Mouse (Mus musculus) layer of hippocampus, adult 2 months (tissue): ENCODE results near the gene Lpo. TPM values are rescaled to one million over a fixed set of nuclear protein-coding genes. Genes with fewer than 3 reads are reported as not detected.
A peak's percentile ranks its signal among the peaks of the same experiment; 100 is the strongest.
"Not testable (repeated sequence)": the region's sequence is repeated elsewhere in the genome, so short reads cannot be mapped to it uniquely, and the experiment has no call there.

Experiments
- DNase-seq, 2 experiments: peaks; one replicate each; pipeline ENCODE4 v3.0.0; 2022; ENCODE audit warnings: low spot score in 2 of 2
- H3K27ac ChIP-seq: fragments of 200-600 bp; 2 replicates; pipeline ENCODE4 v1.8.1; 2022
- H3K4me3 ChIP-seq: fragments of 200-600 bp; 2 replicates; pipeline ENCODE4 v1.8.1; 2022; ENCODE audit warnings: mild to moderate bottlenecking
- CTCF ChIP-seq: fragments of 200-600 bp; conservative IDR thresholded peaks from 2 replicates; pipeline ENCODE4 v1.8.1; 2022; ENCODE audit warnings: antibody characterized with exemption, mild to moderate bottlenecking, moderate library complexity
- long read RNA-seq, 2 experiments: library from polyadenylated mRNA; stranded (forward); transcript quantifications; one replicate each; pipeline ENCODE4 v2.0.0; 2021; ENCODE audit warnings: borderline mapping rate in 2 of 2
- total RNA-seq, 2 experiments: library from RNA; stranded (reverse); gene quantifications; 2 replicates each; pipeline ENCODE4 v1.2.3; 2021

Gene Lpo
- under 1 TPM; 0.27 to 0.64 TPM for total RNA-seq
- long read RNA-seq, experiment 1 = 0 reads
- long read RNA-seq, experiment 2 = 0 reads

DNA sequence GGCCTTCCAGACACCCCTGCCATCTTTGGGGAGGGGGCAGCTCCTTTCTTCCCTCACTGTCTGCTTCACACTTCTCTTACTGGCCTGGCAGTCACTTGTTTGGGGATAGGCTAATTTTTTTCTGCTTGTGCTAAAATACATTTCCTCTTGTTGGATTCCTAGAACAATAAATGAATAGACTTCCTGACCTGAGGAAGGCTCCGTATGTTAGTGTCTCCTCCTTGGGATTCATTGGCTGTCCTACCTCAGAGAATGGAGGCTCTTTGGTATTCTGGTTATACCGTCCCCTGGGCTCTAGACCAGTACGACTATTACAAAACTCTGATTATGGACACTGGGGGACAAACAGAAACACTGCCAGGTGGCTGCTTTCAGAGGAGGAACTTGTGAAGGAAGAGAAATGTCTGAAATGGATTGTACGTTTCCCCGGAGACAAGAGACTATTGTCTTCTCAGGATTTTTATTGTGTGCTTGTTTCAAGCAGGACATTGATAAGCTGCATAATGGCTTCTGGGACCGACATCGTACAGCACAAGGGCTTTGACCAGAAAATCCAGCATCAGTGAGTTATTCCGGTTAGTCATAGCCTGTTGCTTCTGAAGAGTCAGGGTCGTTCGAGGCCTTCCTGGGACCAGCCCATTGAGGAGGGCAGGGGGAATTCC, at the start of gene Lpo:
Gene Lpo, minus strand, starts transcription at position 51 of the 662 bp plus-strand sequence.
- TF ChIP-seq CTCF = no peak

DNA sequence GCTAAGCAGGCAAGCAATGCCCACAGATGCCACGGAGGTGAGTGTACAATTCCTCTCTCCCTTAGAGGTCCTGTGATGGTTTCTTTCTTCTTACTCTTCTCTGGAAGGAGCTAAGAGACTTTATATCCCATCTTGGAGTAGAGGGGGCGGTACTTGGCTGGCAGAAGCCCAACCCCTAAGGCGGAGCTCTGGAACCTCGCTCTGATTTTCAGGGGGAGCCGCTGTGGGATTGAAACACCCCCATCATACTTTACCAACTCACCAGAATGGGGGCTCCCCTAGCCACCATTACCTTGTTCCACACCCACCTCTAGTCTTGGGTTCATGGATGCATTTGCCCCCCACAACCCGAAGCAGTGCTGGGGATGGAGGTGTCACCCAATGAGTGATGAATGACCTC, 47.3 kb upstream of the Lpo start, which contains the start of gene Epx:
Gene Epx, minus strand, starts transcription at position 101 of the 400 bp plus-strand sequence.
- DNase-seq = no peak
- Histone ChIP-seq H3K4me3 (no peak within 1 kb of the TSS), H3K27ac (no peak within 1 kb of the TSS)
- no peak for TF ChIP-seq CTCF

More for the DNA sequence above, at the start of gene Lpo:
- no peak for DNase-seq
- H3K27ac ChIP-seq = peak within 1 kb of the TSS; percentile 57
- no peak within 1 kb of the TSS for H3K4me3 ChIP-seq

DNA sequence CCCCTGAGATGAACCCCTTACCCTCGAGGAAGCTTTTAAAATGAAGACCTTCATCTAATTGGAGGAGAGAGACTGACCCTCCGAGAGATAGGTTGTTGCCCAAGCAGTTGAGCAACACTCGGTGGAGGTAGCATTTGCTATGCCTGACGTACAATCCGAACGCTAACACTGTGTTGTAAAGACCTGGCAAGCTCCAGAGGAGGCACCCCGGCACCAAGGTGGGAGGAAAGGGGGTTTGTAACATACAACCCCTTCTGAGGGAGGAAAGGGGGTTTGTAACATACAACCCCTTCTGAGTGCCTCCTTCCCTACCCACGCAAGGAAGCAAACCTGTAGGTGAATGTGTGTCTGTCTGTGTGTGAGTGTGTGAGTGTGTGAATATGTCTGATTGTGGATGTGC, 43.7 kb upstream of the Lpo start:
- no peak overlapping the region for H3K4me3 ChIP-seq
- DNase-seq = no peak
- H3K27ac ChIP-seq = no peak overlapping the region
- TF ChIP-seq CTCF = no peak

DNA sequence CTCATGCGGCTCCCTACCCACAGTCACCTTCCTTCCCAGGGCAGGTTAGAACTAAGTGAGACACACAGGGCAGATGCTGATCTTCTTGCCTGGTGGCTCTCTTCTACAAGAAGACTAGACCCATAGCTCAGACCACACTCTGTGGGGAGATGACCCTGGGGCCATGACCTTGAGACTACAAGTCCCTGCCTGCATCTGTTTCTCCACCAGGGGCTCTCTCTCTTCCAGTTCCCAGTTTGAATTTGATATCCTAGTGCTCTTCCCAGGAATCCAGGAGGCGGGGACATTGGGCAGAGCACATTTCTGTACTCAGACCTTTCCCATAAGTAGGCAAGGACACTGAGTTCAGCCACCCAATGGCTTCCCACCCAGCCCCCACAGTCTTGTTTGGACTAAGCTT, 42.0 kb upstream of the Lpo start:
- TF ChIP-seq CTCF = no peak
- Histone ChIP-seq H3K4me3 (no peak overlapping the region), H3K27ac (no peak overlapping the region)
- DNase-seq = no peak

DNA sequence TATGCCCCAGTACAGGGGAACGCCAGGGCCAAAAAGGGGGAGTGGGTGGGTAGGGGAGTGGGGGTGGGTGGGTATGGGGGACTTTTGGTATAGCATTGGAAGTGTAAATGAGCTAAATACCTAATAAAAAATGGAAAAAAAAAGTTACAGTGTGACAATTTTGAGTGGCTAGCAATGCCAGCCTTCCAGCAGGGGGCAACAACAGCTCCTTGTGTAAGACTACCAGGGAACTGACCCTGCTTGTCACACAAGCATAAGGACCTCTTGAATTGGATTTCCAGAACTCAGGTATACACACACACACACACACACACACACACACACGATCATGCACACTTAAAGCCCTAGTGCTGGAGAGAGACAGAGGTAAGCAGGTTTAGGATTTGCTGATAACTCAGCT, 38.8 kb upstream of the Lpo start:
- not testable (repeated sequence) for DNase-seq

DNA sequence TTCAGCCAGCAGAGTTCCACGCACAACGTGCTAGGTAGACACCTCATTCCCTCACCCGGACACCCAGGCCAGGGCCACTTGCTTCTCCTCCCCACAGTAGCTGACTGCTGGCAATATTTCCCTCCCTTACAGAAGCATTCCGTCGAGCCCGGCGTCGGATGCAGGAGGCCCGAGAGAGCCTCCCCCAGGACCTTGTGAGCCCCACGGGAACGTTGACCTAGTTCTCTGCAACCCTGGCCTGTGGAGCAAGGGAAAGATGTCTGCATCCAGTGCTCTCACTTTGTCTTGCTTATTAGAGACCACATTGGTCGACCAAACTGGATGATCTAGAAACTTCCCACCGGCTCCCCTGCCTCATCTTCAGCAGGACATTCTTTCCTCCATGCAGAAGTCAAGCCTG, 34.7 kb upstream of the Lpo start:
- H3K27ac ChIP-seq = no peak overlapping the region

More for the DNA sequence above, 38.8 kb upstream of the Lpo start:
- peak; percentile 51 for TF ChIP-seq CTCF
- not testable (repeated sequence) for H3K27ac ChIP-seq, H3K4me3 ChIP-seq

DNA sequence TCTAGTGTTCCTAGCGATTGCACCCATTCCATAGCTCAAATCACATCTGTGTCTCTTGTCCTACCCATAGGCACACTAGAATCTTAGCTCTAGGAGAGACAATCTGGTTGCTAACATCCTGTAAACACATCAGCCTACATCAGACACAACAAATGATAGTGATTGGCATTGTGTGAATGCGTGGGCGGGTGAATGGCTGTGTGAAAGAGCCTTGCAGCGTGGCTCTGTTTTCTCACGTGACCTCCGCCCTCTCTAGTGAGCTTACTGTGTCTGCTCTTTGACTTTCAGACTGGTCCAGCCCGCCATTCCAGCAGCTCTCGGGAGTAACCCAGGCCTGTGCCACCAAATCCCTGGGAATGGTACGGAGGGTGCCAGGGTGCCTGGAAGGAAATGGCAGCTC, 32.3 kb upstream of the Lpo start:
- no peak for DNase-seq
- no peak overlapping the region for H3K27ac ChIP-seq
- TF ChIP-seq CTCF = no peak
- no peak overlapping the region for H3K4me3 ChIP-seq

More for the DNA sequence above, 34.7 kb upstream of the Lpo start:
- no peak for TF ChIP-seq CTCF
- no peak for DNase-seq
- no peak overlapping the region for H3K4me3 ChIP-seq

DNA sequence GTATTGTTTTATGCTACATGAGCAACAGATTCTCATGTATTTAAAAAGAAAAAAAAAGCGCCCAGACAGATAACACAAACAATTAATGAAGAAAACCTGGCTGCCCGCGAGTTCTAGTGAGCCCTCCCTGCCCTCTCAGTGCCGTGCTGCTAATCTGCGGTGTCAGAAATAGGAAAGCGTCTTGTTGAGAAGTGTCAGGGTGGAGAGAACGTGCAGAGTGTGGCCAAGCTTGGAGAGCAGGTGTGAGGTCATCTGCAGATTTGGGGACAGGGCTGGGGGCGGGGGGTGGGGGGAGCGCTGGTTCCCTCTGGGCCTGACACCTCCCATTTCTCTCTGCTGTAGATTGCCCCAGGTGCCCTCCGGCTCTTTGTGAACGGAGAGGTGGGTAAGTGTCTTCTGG, 31.2 kb upstream of the Lpo start:
- Histone ChIP-seq H3K4me3 (no peak overlapping the region), H3K27ac (no peak overlapping the region)
- TF ChIP-seq CTCF = no peak
- DNase-seq = no peak

DNA sequence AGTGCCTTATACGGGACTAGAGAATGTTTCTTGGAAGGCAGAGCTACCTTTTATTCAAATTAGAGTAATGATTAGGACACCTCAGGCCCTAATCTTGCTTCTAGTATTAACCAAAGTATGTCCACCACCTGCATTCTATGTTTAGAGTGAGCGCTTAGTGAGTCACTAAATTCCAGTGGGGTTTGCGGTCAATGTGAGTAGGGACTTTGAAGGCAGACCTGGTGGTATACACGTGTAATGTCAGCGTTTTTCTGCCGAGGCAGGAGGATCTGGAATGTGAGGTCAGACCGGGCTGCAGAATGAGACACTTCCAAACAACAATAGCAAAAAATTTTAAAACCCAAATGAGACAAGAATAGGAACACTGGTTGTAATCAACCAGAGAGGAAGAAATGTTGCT, 26.5 kb upstream of the Lpo start:
- Histone ChIP-seq H3K27ac (no peak overlapping the region), H3K4me3 (no peak overlapping the region)
- no peak for TF ChIP-seq CTCF
- no peak for DNase-seq

DNA sequence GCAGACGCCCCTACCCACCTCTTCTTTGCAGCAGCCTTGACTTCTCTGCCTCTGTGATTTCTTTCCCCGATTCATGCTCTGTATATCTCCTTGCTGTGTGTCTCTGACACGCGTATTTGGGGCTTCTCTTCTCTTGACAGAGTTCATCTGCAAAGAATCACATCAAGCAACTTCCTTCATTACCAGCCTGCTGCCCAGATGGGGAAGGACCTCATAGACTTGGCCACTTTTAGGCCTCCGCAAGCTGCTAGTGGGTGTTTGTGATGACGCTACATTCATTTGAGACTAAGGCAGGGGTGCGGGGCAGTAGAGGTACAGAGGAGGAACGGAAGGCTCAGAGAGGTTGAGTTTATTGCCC, 25.5 kb upstream of the Lpo start:
- peak; percentile 10 to 18 for DNase-seq
- H3K4me3 ChIP-seq = peak overlapping the region; percentile 67
- H3K27ac ChIP-seq = peak overlapping the region; percentile 88
- no peak for TF ChIP-seq CTCF

DNA sequence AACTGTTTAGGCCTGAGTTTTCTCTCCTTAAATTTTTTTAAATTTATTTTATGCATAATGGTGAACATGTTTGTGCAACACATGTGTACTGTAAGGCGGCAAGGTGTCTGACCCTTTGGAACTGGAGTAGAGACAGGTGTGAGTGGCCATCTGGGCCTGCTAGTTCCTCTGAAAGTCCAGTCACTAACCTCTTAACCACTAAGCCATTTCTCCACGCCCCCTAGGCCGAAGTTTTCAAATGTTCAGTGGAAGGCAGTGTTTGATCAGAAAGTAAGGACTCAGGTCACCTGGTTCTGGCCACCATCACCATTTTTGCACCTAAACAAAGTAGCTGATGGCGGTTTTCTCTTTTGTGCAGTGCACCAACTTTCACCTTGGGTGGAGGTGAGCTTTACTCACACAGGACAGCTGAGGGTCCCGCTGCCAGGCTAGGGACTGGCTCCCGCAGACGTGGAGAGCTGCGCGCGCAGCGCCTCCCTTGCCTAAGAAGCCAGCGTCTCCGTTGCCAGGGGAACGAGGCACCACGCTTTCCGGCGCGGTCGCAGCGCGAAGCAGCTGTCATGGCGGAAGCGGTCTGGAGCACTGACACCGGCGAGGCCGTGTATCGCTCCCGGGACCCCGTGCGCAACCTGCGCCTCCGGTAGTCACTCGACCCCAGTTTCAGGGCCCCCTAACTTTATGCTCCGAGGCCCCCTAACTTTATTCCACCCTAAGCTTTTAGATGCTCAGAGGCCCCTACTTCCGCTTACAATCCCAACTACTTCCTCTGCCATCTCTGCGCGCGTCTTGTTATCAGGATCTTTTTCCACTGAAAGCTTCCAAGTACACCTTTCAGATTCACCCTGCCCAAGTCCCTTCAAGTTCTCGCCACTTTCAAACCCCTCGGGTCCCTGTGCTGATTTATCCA, 24.9 kb upstream of the Lpo start, which contains the start of gene Mks1:
Gene Mks1, plus strand, starts transcription at position 526 of the 907 bp plus-strand sequence.
- peak within 1 kb of the TSS; percentile 67 for H3K4me3 ChIP-seq
- H3K27ac ChIP-seq = peak within 1 kb of the TSS; percentile 88
- TF ChIP-seq CTCF = 0 out of 2 replicates have a peak, but pooled peaks have one; percentile 7
- peak; percentile 84 to 88 for DNase-seq

DNA sequence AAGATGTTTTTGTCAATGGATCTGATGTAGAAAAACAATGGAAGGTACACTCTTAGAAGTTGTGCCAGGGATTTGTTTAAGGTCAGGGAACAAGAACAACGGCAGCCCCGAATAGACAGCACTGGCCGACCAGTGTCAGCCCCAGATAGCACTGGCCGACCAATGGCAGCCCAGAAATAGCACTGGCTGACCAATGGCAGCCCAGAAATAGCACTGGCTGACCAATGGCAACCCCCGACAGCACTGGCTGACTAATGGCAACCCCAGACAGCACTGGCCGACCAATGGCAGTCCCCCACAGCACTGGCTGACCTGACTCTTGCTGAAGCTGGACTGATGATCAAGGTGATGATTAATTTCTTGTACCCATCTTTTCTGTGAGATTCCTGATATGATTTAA, 19.8 kb upstream of the Lpo start:
- no peak for TF ChIP-seq CTCF
- H3K4me3 ChIP-seq = no peak overlapping the region
- no peak for DNase-seq
- H3K27ac ChIP-seq = no peak overlapping the region

DNA sequence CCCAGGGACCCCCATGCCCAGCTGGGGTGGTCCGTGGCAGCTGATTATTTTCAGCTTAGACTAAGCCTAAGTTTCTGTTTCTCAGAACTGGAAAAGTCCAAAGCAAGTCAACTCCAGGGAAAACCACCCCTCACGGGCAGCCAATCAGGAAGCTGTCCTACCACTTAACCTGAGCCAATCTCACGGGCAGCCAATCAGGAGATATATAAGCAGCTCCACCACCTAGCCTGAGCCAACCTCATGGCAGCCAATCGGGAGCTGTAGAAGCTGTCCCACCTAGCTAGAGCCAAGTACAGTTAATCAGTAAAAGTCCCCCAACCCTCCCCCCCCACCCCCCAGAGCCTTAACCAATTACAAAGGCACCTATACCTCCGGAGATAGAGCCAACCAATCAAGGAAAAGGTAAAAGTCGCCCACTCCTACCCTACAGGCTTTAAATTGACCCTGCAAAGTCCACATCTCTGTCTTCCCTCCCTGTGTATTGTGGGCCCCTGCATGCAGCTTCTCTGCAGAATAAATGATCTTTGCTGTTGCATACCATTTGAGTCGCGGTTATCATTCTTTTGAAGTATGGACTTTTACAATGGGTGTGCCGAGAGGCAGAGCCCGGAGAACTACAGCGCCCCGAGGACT, 19.0 kb upstream of the Lpo start:
- Histone ChIP-seq H3K4me3 (no peak overlapping the region), H3K27ac (no peak overlapping the region)
- no peak for DNase-seq
- TF ChIP-seq CTCF = no peak
